Mouse (Mus musculus): ENCODE results near the gene Npas3. TPM values are rescaled to one million over a fixed set of nuclear protein-coding genes. Genes with fewer than 3 reads are reported as not detected.

Npas3 gene
- polyA plus RNA-seq, 1 experiment, result 0.01 TPM

DNA sequence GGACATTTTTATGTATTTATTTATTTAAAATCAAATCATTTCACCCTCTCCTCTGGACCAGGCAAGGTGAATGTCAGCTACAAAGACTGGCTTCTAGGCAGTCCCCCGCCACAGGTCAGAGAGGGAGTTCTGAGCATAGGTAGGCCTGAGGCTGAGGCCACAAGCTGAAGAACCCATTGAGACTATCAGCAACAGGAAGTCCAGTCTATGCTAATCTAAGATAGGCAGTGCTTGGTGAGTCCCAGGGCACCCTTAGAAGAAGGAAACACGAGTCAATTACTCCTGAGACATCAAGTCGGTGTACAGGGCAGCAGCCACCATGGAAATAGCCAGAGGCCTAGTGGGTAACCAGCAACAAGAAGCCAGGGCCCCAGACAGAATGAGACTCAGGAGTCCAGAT lies 857.5 kb downstream of the Npas3 start:
- H3ac ChIP-seq (ENCODE audit: control insufficient read depth, insufficient read length, low read depth), result no peak overlapping the region
- H3K4me3 ChIP-seq (ENCODE audit: insufficient read depth, poor library complexity, severe bottlenecking), result no peak overlapping the region
- no peaks in the 10 kb centered on the region for H3K79me3 ChIP-seq (ENCODE audit: low read depth)
- H3K79me2 ChIP-seq (ENCODE audit: control insufficient read depth, insufficient read depth), result no peaks in the 10 kb centered on the region
- no peak for TF ChIP-seq CTCF (IDR thresholded peaks at IDR 0.05; ENCODE audit: control insufficient read depth, insufficient read depth, insufficient read length)
- no peak for TF ChIP-seq FOSL1 (IDR thresholded peaks at IDR 0.05; ENCODE audit: insufficient read depth, low read length, poor library complexity, severe bottlenecking)
- no peak for TF ChIP-seq MYOD1 (IDR thresholded peaks at IDR 0.05; ENCODE audit: control insufficient read depth, insufficient read length, low read depth)
- no peak for TF ChIP-seq MAX (IDR thresholded peaks at IDR 0.05)
- no peak for TF ChIP-seq CEBPB (IDR thresholded peaks at IDR 0.05; ENCODE audit: low read depth)
- TF ChIP-seq USF1 (IDR thresholded peaks at IDR 0.05; ENCODE audit: low read depth), result no peak
- no peak for TF ChIP-seq MYOG (IDR thresholded peaks at IDR 0.05; ENCODE audit: control insufficient read depth, extremely low read depth, insufficient read length)
- H3K27me3 ChIP-seq (ENCODE audit: control insufficient read depth, insufficient read depth, insufficient read length), result no peaks in the 10 kb centered on the region
- H3K36me3 ChIP-seq (ENCODE audit: control insufficient read depth, insufficient read depth), result no peaks in the 10 kb centered on the region

DNA sequence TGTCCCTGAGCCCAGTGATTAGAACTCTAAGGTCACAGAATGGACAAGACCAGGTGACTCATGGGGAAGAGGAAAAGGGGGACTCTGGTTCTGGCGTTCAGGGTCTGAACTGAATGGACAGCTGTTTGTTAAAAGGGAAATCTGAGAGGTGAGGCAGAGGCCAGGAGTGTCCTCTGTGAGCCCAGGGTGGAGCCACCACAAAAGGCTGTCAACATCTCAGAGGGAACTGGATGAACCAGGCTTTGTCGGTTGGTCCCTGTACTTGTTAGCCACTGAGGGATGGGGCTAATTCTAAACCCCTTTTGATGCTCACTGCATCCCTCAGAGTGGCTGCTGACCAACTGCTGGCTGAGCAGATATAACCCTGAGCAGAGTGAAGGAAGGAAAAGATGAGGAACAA lies 861.9 kb downstream of the Npas3 start:
- TF ChIP-seq CTCF (IDR thresholded peaks at IDR 0.05; ENCODE audit: control insufficient read depth, insufficient read depth, insufficient read length) (no peak), MAX (IDR thresholded peaks at IDR 0.05) (no peak), MYOG (IDR thresholded peaks at IDR 0.05; ENCODE audit: control insufficient read depth, extremely low read depth, insufficient read length) (no peak), USF1 (IDR thresholded peaks at IDR 0.05; ENCODE audit: low read depth) (no peak), MYOD1 (IDR thresholded peaks at IDR 0.05; ENCODE audit: control insufficient read depth, insufficient read length, low read depth) (no peak), FOSL1 (IDR thresholded peaks at IDR 0.05; ENCODE audit: insufficient read depth, low read length, poor library complexity, severe bottlenecking) (no peak), CEBPB (IDR thresholded peaks at IDR 0.05; ENCODE audit: low read depth) (no peak)

DNA sequence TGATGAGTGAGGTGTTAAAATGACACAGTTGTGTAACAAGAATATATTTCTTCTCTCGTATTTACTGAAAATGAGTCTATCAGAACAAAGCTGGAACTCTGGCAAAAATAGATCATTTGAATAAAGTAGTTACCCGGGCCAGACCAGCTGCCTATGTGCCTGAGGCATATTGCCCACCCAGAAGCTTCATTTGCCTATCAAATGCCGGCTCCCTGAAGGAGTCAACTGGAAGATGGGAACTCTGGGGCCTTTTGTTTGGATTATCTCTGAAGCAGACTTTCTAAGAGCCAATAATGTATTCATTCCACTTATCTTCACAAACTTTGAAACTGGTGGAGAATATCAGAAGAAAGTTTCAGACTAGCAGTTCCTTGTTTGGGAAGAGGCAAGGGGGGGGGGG lies 862.5 kb downstream of the Npas3 start:
- no peaks in the 10 kb centered on the region for H3K79me3 ChIP-seq (ENCODE audit: low read depth)
- no peak overlapping the region for H3ac ChIP-seq (ENCODE audit: control insufficient read depth, insufficient read length, low read depth)
- no peak for TF ChIP-seq CTCF (IDR thresholded peaks at IDR 0.05; ENCODE audit: control insufficient read depth, insufficient read depth, insufficient read length)
- no peak for TF ChIP-seq CEBPB (IDR thresholded peaks at IDR 0.05; ENCODE audit: low read depth)
- TF ChIP-seq MAX (IDR thresholded peaks at IDR 0.05), result no peak
- TF ChIP-seq MYOG (IDR thresholded peaks at IDR 0.05; ENCODE audit: control insufficient read depth, extremely low read depth, insufficient read length), result no peak
- no peak for TF ChIP-seq MYOD1 (IDR thresholded peaks at IDR 0.05; ENCODE audit: control insufficient read depth, insufficient read length, low read depth)
- TF ChIP-seq USF1 (IDR thresholded peaks at IDR 0.05; ENCODE audit: low read depth), result no peak
- TF ChIP-seq FOSL1 (IDR thresholded peaks at IDR 0.05; ENCODE audit: insufficient read depth, low read length, poor library complexity, severe bottlenecking), result no peak
- no peak overlapping the region for H3K4me3 ChIP-seq (ENCODE audit: insufficient read depth, poor library complexity, severe bottlenecking)
- no peaks in the 10 kb centered on the region for H3K27me3 ChIP-seq (ENCODE audit: control insufficient read depth, insufficient read depth, insufficient read length)
- H3K79me2 ChIP-seq (ENCODE audit: control insufficient read depth, insufficient read depth), result no peaks in the 10 kb centered on the region
- H3K36me3 ChIP-seq (ENCODE audit: control insufficient read depth, insufficient read depth), result no peaks in the 10 kb centered on the region

More for the DNA sequence above, 861.9 kb downstream of the Npas3 start:
- Histone ChIP-seq H3K27me3 (ENCODE audit: control insufficient read depth, insufficient read depth, insufficient read length) (no peaks in the 10 kb centered on the region), H3K4me3 (ENCODE audit: insufficient read depth, poor library complexity, severe bottlenecking) (no peak overlapping the region), H3K79me3 (ENCODE audit: low read depth) (no peaks in the 10 kb centered on the region), H3K36me3 (ENCODE audit: control insufficient read depth, insufficient read depth) (no peaks in the 10 kb centered on the region), H3ac (ENCODE audit: control insufficient read depth, insufficient read length, low read depth) (no peak overlapping the region), H3K79me2 (ENCODE audit: control insufficient read depth, insufficient read depth) (no peaks in the 10 kb centered on the region)

DNA sequence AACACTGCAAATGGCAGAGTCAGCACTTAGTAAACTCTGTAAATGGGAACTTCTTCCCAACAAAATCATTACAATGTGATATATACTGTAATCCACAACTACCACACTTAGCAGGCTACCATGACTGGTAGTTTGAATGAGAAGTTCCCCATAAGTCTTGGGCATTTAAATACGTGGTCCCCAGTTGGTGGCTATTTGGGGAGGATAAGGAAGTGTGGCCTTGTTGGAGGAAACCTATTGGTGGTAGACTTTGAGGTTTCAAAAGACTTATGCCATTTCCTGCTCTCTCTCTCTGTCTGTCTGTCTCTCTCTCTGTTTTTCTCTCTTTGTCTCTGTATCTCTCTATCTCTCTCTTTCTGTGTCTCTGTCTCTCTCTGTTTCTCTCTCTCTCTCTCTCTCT lies 871.9 kb downstream of the Npas3 start:
- Histone ChIP-seq H3K36me3 (ENCODE audit: control insufficient read depth, insufficient read depth) (no peaks in the 10 kb centered on the region), H3K79me2 (ENCODE audit: control insufficient read depth, insufficient read depth) (no peaks in the 10 kb centered on the region), H3ac (ENCODE audit: control insufficient read depth, insufficient read length, low read depth) (no peak overlapping the region), H3K4me3 (ENCODE audit: insufficient read depth, poor library complexity, severe bottlenecking) (no peak overlapping the region), H3K27me3 (ENCODE audit: control insufficient read depth, insufficient read depth, insufficient read length) (no peaks in the 10 kb centered on the region), H3K79me3 (ENCODE audit: low read depth) (no peaks in the 10 kb centered on the region)
- TF ChIP-seq CTCF (IDR thresholded peaks at IDR 0.05; ENCODE audit: control insufficient read depth, insufficient read depth, insufficient read length) (no peak), CEBPB (IDR thresholded peaks at IDR 0.05; ENCODE audit: low read depth) (no peak)

DNA sequence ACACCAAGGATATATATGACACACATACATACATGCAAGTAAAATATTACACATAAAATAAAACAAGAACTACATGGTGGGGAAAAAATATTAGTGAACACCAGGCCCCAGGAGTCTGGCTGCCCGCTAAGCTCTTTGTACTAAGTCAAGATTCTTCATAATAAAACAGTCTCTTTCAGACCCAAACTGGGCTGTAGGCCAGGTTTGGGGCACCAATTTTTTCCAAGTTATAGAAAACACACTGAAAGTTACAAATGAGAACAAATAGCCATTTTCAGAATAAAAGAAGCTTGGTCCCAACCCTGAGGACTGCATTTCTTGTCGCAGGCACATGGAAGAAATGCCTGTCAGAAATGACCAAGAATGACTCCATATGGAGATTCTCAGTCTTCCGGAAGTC lies 872.8 kb downstream of the Npas3 start:
- Histone ChIP-seq H3K79me2 (ENCODE audit: control insufficient read depth, insufficient read depth) (no peaks in the 10 kb centered on the region), H3ac (ENCODE audit: control insufficient read depth, insufficient read length, low read depth) (no peak overlapping the region), H3K79me3 (ENCODE audit: low read depth) (no peaks in the 10 kb centered on the region), H3K36me3 (ENCODE audit: control insufficient read depth, insufficient read depth) (no peaks in the 10 kb centered on the region), H3K27me3 (ENCODE audit: control insufficient read depth, insufficient read depth, insufficient read length) (no peaks in the 10 kb centered on the region), H3K4me3 (ENCODE audit: insufficient read depth, poor library complexity, severe bottlenecking) (no peak overlapping the region)
- TF ChIP-seq USF1 (IDR thresholded peaks at IDR 0.05; ENCODE audit: low read depth) (no peak), CTCF (IDR thresholded peaks at IDR 0.05; ENCODE audit: control insufficient read depth, insufficient read depth, insufficient read length) (no peak), MYOD1 (IDR thresholded peaks at IDR 0.05; ENCODE audit: control insufficient read depth, insufficient read length, low read depth) (no peak), MYOG (IDR thresholded peaks at IDR 0.05; ENCODE audit: control insufficient read depth, extremely low read depth, insufficient read length) (no peak), CEBPB (IDR thresholded peaks at IDR 0.05; ENCODE audit: low read depth) (no peak), MAX (IDR thresholded peaks at IDR 0.05) (no peak), FOSL1 (IDR thresholded peaks at IDR 0.05; ENCODE audit: insufficient read depth, low read length, poor library complexity, severe bottlenecking) (no peak)

Measured in C2C12 (cell line).